Mouse (Mus musculus) C2C12 (cell line): ENCODE data around the gene March10. TPM values are rescaled to one million over a fixed set of nuclear protein-coding genes. Genes with fewer than 3 reads are reported as not detected.

ENCODE experiments used
- H3K27me3 ChIP-seq: one replicate; pipeline ENCODE4 v1.6.1; 2011; ENCODE audit not compliant: control insufficient read depth, insufficient read depth, insufficient read length
- H3K36me3 ChIP-seq: one replicate; pipeline ENCODE4 v1.6.1; 2011; ENCODE audit not compliant: control insufficient read depth, insufficient read depth
- H3K4me3 ChIP-seq: one replicate; pipeline ENCODE4 v1.5.1; 2011; ENCODE audit warnings: mild to moderate bottlenecking, control low read depth; ENCODE audit not compliant: poor library complexity, insufficient read depth, severe bottlenecking
- H3K79me2 ChIP-seq: one replicate; pipeline ENCODE4 v1.6.1; 2011; ENCODE audit not compliant: control insufficient read depth, insufficient read depth
- H3K79me3 ChIP-seq: one replicate; pipeline ENCODE4 v1.6.1; 2011; ENCODE audit warnings: low read depth, control low read depth
- H3ac ChIP-seq: one replicate; pipeline ENCODE3; 2011; ENCODE audit warnings: low read depth; ENCODE audit not compliant: control insufficient read depth, insufficient read length
- CEBPB ChIP-seq: IDR thresholded peaks from one replicate; pipeline ENCODE4 v1.6.1; 2011; ENCODE audit warnings: low read depth, mild to moderate bottlenecking, control low read depth, moderate library complexity
- CTCF ChIP-seq: IDR thresholded peaks from one replicate; pipeline ENCODE4 v1.5.1; 2011; ENCODE audit not compliant: control insufficient read depth, insufficient read depth, insufficient read length
- FOSL1 ChIP-seq: IDR thresholded peaks from one replicate; pipeline ENCODE4 v1.8.0; 2011; ENCODE audit warnings: mild to moderate bottlenecking, low read length; ENCODE audit not compliant: poor library complexity, insufficient read depth, severe bottlenecking
- MAX ChIP-seq: IDR thresholded peaks from one replicate; pipeline ENCODE4 v1.6.1; 2011; ENCODE audit warnings: mild to moderate bottlenecking, control low read depth
- MYOD1 ChIP-seq: IDR thresholded peaks from one replicate; pipeline ENCODE4 v1.6.1; 2011; ENCODE audit warnings: low read depth; ENCODE audit not compliant: control insufficient read depth, insufficient read length
- MYOG ChIP-seq: IDR thresholded peaks from one replicate; pipeline ENCODE4 v1.6.1; 2011; ENCODE audit not compliant: control insufficient read depth, insufficient read length; ENCODE audit errors: extremely low read depth
- USF1 ChIP-seq: IDR thresholded peaks from one replicate; pipeline ENCODE4 v1.6.1; 2011; ENCODE audit warnings: low read depth, mild to moderate bottlenecking, control low read depth, moderate library complexity
- polyA plus RNA-seq: library from polyadenylated mRNA; unstranded; fragments of >200 nt; fragmentation: generic; extraction: Trizol; gene quantifications from one replicate; pipeline ENCODE4 v1.2.1, GENCODE M21; 2012; ENCODE audit warnings: missing spikeins

March10 gene
- polyA plus RNA-seq, 1 experiment: 0.09 TPM

GRCm38 (mm10) chr11:105452504-105452903 lies 4.0 kb downstream of the March10 start:
- Histone ChIP-seq H3K79me3 (no peaks in the 10 kb centered on the region), H3K27me3 (no peaks in the 10 kb centered on the region), H3K4me3 (no peak overlapping the region), H3K36me3 (no peaks in the 10 kb centered on the region), H3K79me2 (no peaks in the 10 kb centered on the region), H3ac (no peak overlapping the region)
- TF ChIP-seq FOSL1 (no peak), MAX (no peak), CTCF (no peak), CEBPB (no peak), USF1 (no peak), MYOG (no peak), MYOD1 (no peak)

- no peak overlapping the region for H3ac ChIP-seq
- no peaks in the 10 kb centered on the region for H3K79me2 ChIP-seq
- H3K27me3 ChIP-seq: no peaks in the 10 kb centered on the region
- H3K79me3 ChIP-seq: no peaks in the 10 kb centered on the region
- no peak for TF ChIP-seq CTCF
- TF ChIP-seq MAX: no peak
- no peak for TF ChIP-seq MYOD1
- TF ChIP-seq USF1: no peak
- no peak for TF ChIP-seq MYOG
- no peak for TF ChIP-seq CEBPB
- TF ChIP-seq FOSL1: no peak
- no peak overlapping the region for H3K4me3 ChIP-seq
- no peaks in the 10 kb centered on the region for H3K36me3 ChIP-seq
Measured at GRCm38 (mm10) chr11:105451553-105452135, 4.9 kb downstream of the March10 start.

- Histone ChIP-seq H3ac (no peak overlapping the region), H3K36me3 (no peaks in the 10 kb centered on the region), H3K79me2 (no peaks in the 10 kb centered on the region), H3K27me3 (no peaks in the 10 kb centered on the region), H3K4me3 (no peak overlapping the region), H3K79me3 (no peaks in the 10 kb centered on the region)
- no peak for TF ChIP-seq MYOG
- TF ChIP-seq CEBPB: no peak
- TF ChIP-seq USF1: no peak
- TF ChIP-seq MAX: no peak
- no peak for TF ChIP-seq CTCF
- TF ChIP-seq MYOD1: no peak
- TF ChIP-seq FOSL1: no peak
Measured at GRCm38 (mm10) chr11:105449581-105450315, 6.8 kb downstream of the March10 start.

- Histone ChIP-seq H3K79me3 (no peaks in the 10 kb centered on the region), H3K27me3 (no peaks in the 10 kb centered on the region), H3ac (no peak overlapping the region), H3K79me2 (no peaks in the 10 kb centered on the region), H3K4me3 (no peak overlapping the region), H3K36me3 (no peaks in the 10 kb centered on the region)
- TF ChIP-seq MYOD1 (no peak), FOSL1 (no peak), CEBPB (no peak), MYOG (no peak)
Measured at GRCm38 (mm10) chr11:105447661-105448060, 8.9 kb downstream of the March10 start.

GRCm38 (mm10) chr11:105446221-105446620 lies 10.3 kb downstream of the March10 start:
- Histone ChIP-seq H3ac (no peak overlapping the region), H3K79me3 (no peaks in the 10 kb centered on the region), H3K27me3 (no peaks in the 10 kb centered on the region), H3K79me2 (no peaks in the 10 kb centered on the region), H3K36me3 (no peaks in the 10 kb centered on the region), H3K4me3 (no peak overlapping the region)
- no peak for TF ChIP-seq MAX
- no peak for TF ChIP-seq CEBPB
- TF ChIP-seq FOSL1: no peak
- TF ChIP-seq USF1: no peak
- no peak for TF ChIP-seq CTCF
- no peak for TF ChIP-seq MYOD1
- TF ChIP-seq MYOG: no peak
